Mouse (Mus musculus): ENCODE measurements around the gene Lgr5. TPM values are rescaled to one million over a fixed set of nuclear protein-coding genes. Genes with fewer than 3 reads are reported as not detected.

Lgr5 gene
- polyA plus RNA-seq, 1 experiment from 2014 or later: 2.4 TPM

GRCm38 (mm10) chr10:115505631-115506239, 81.8 kb downstream of the Lgr5 start:
- Histone ChIP-seq H3K36me3 (ENCODE audit: insufficient read depth) (no peaks in the 10 kb centered on the region), H3K4me2 (no peak overlapping the region), H3K4me3 (ENCODE audit: low read depth, low read length) (no peak overlapping the region), H3K4me1 (ENCODE audit: insufficient read depth) (no peaks in the 10 kb centered on the region), H3K27me3 (ENCODE audit: insufficient read depth, low read length) (no peaks in the 10 kb centered on the region), H3K27ac (ENCODE audit: low read depth) (no peak overlapping the region), H3K9ac (no peak overlapping the region), H3K9me3 (ENCODE audit: low read depth, low read length) (no peaks in the 10 kb centered on the region)
- 37% methylated on average over 16 of the region's 16 CpGs for WGBS
- no peak for TF ChIP-seq CTCF (IDR thresholded peaks at IDR 0.05; ENCODE audit: low read depth)
- DNase-seq: no peak
- no peak for ATAC-seq (ENCODE audit: insufficient read depth)

- no peak overlapping the region for H3K4me2 ChIP-seq
- no peak for TF ChIP-seq CTCF (IDR thresholded peaks at IDR 0.05; ENCODE audit: low read depth)
- ATAC-seq (ENCODE audit: insufficient read depth) (no peak), DNase-seq (no peak)
- no peak overlapping the region for H3K4me3 ChIP-seq (ENCODE audit: low read depth, low read length)
- H3K4me1 ChIP-seq (ENCODE audit: insufficient read depth): no peaks in the 10 kb centered on the region
- no peaks in the 10 kb centered on the region for H3K9me3 ChIP-seq (ENCODE audit: low read depth, low read length)
- WGBS: 84% methylated on average over 10 of the region's 10 CpGs
- no peaks in the 10 kb centered on the region for H3K27me3 ChIP-seq (ENCODE audit: insufficient read depth, low read length)
- no peak overlapping the region for H3K9ac ChIP-seq
- no peaks in the 10 kb centered on the region for H3K36me3 ChIP-seq (ENCODE audit: insufficient read depth)
- H3K27ac ChIP-seq (ENCODE audit: low read depth): no peak overlapping the region
Observed at GRCm38 (mm10) chr10:115505155-115505554, 82.4 kb downstream of the Lgr5 start.

- no peak overlapping the region for H3K9ac ChIP-seq
- ATAC-seq (ENCODE audit: insufficient read depth): no peak
- no peak overlapping the region for H3K4me3 ChIP-seq (ENCODE audit: low read depth, low read length)
Observed at GRCm38 (mm10) chr10:115493778-115494141, 93.8 kb downstream of the Lgr5 start.

GRCm38 (mm10) chr10:115492956-115493777, 94.4 kb downstream of the Lgr5 start:
- Histone ChIP-seq H3K9me3 (ENCODE audit: low read depth, low read length) (no peaks in the 10 kb centered on the region; the same call in 1 of the 2 replicates), H3K27ac (ENCODE audit: low read depth) (no peak overlapping the region), H3K9ac (no peak overlapping the region), H3K27me3 (ENCODE audit: insufficient read depth, low read length) (no peaks in the 10 kb centered on the region), H3K36me3 (ENCODE audit: insufficient read depth) (no peaks in the 10 kb centered on the region), H3K4me1 (ENCODE audit: insufficient read depth) (no peaks in the 10 kb centered on the region; the same call in 1 of the 2 replicates), H3K4me3 (ENCODE audit: low read depth, low read length) (no peak overlapping the region), H3K4me2 (peak overlapping the region; percentile 23)
- ATAC-seq (ENCODE audit: insufficient read depth) (peak; percentile 58; the same call in 1 of the 2 replicates), DNase-seq (peak; percentile 9)
- WGBS: 30% methylated on average over 12 of the region's 12 CpGs
- no peak for TF ChIP-seq CTCF (IDR thresholded peaks at IDR 0.05; ENCODE audit: low read depth)

More at GRCm38 (mm10) chr10:115493778-115494141, 93.8 kb downstream of the Lgr5 start:
- H3K4me1 ChIP-seq (ENCODE audit: insufficient read depth): no peaks in the 10 kb centered on the region; the same call in 1 of the 2 replicates
- WGBS: 1% methylated on average over 7 of the region's 7 CpGs
- no peak for TF ChIP-seq CTCF (IDR thresholded peaks at IDR 0.05; ENCODE audit: low read depth)
- H3K27me3 ChIP-seq (ENCODE audit: insufficient read depth, low read length): no peaks in the 10 kb centered on the region
- no peak overlapping the region for H3K27ac ChIP-seq (ENCODE audit: low read depth)
- no peaks in the 10 kb centered on the region for H3K36me3 ChIP-seq (ENCODE audit: insufficient read depth)
- H3K4me2 ChIP-seq: peak overlapping the region; percentile 23
- H3K9me3 ChIP-seq (ENCODE audit: low read depth, low read length): no peaks in the 10 kb centered on the region; the same call in 1 of the 2 replicates
- DNase-seq: peak; percentile 23

- H3K27me3 ChIP-seq (ENCODE audit: insufficient read depth, low read length): no peaks in the 10 kb centered on the region
- H3K36me3 ChIP-seq (ENCODE audit: insufficient read depth): no peaks in the 10 kb centered on the region
- H3K9ac ChIP-seq: no peak overlapping the region
- ATAC-seq (ENCODE audit: insufficient read depth): no peak
- no peaks in the 10 kb centered on the region; the same call in 1 of the 2 replicates for H3K9me3 ChIP-seq (ENCODE audit: low read depth, low read length)
- H3K4me1 ChIP-seq (ENCODE audit: insufficient read depth): no peaks in the 10 kb centered on the region; the same call in 1 of the 2 replicates
- H3K4me2 ChIP-seq: no peak overlapping the region
- 96% methylated on average over 7 of the region's 7 CpGs for WGBS
- H3K4me3 ChIP-seq (ENCODE audit: low read depth, low read length): no peak overlapping the region
- no peak for DNase-seq
- H3K27ac ChIP-seq (ENCODE audit: low read depth): no peak overlapping the region
- TF ChIP-seq CTCF (IDR thresholded peaks at IDR 0.05; ENCODE audit: low read depth): no peak
Observed at GRCm38 (mm10) chr10:115491803-115492510, 95.6 kb downstream of the Lgr5 start.

GRCm38 (mm10) chr10:115485602-115486001, 102.0 kb downstream of the Lgr5 start:
- H3K9me3 ChIP-seq (ENCODE audit: low read depth, low read length): no peaks in the 10 kb centered on the region
- no peak overlapping the region for H3K27ac ChIP-seq (ENCODE audit: low read depth)
- ATAC-seq (ENCODE audit: insufficient read depth): no peak
- no peak overlapping the region for H3K4me2 ChIP-seq
- H3K9ac ChIP-seq: no peak overlapping the region
- no peaks in the 10 kb centered on the region for H3K4me1 ChIP-seq (ENCODE audit: insufficient read depth)
- H3K4me3 ChIP-seq (ENCODE audit: low read depth, low read length): no peak overlapping the region
- no peak for DNase-seq
- no peaks in the 10 kb centered on the region for H3K27me3 ChIP-seq (ENCODE audit: insufficient read depth, low read length)
- TF ChIP-seq CTCF (IDR thresholded peaks at IDR 0.05; ENCODE audit: low read depth): no peak
- 67% methylated on average over 2 of the region's 2 CpGs for WGBS
- no peaks in the 10 kb centered on the region for H3K36me3 ChIP-seq (ENCODE audit: insufficient read depth)

- Histone ChIP-seq H3K4me3 (ENCODE audit: low read depth, low read length) (no peak overlapping the region), H3K9ac (no peak overlapping the region), H3K36me3 (ENCODE audit: insufficient read depth) (no peaks in the 10 kb centered on the region), H3K27ac (ENCODE audit: low read depth) (no peak overlapping the region), H3K9me3 (ENCODE audit: low read depth, low read length) (no peaks in the 10 kb centered on the region), H3K4me1 (ENCODE audit: insufficient read depth) (peaks cover 4% of the 10 kb centered on the region; the same call in 1 of the 2 replicates), H3K27me3 (ENCODE audit: insufficient read depth, low read length) (no peaks in the 10 kb centered on the region), H3K4me2 (no peak overlapping the region)
- no peak for TF ChIP-seq CTCF (IDR thresholded peaks at IDR 0.05; ENCODE audit: low read depth)
- no peak for ATAC-seq (ENCODE audit: insufficient read depth)
- no peak for DNase-seq
- WGBS: 44% methylated on average over 3 of the region's 3 CpGs
Observed at GRCm38 (mm10) chr10:115484660-115485059, 102.9 kb downstream of the Lgr5 start.

All from lung, embryonic 14.5 days (tissue).